Mouse (Mus musculus) lung, postnatal 0 days (tissue): ENCODE results near the gene Palm2.

Source experiments
- CTCF ChIP-seq: IDR thresholded peaks from 2 replicates; pipeline ENCODE4 v1.5.1; 2016; ENCODE audit warnings: antibody characterized with exemption, mild to moderate bottlenecking
- EP300 ChIP-seq: IDR thresholded peaks from 2 replicates; pipeline ENCODE4 v1.6.1; 2016; ENCODE audit warnings: antibody characterized with exemption, mild to moderate bottlenecking, control low read depth

DNA sequence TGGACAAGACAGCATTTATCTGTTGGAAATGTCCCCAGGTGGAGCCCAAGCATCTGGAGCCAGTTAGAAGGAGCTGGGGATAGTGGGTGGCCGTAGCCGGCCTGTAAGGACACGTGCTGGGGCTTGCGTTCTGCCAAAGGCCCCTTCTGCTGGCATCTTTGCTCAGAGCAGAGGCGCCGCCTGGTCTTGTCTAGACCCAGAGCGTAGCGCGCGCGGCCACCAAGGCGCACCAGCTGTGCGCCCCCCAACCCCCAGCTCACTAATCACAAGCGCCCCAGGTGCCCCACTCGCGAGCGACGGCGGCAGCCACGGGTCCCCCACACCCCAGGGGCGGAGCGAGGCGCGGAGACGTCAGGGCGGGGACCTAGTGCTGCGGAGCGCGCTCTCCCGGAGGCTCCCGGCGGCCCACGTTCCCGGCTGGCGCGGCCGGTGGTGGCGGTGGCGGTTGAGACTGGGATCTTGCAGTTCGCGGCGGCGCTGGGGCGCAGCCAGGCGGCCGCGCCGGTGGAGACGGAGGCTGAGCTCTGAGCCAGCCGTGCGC, 133.7 kb downstream of the Palm2 start, which contains the start of gene Pakap:
- no peak for TF ChIP-seq CTCF
- no peak for TF ChIP-seq EP300
